Mouse (Mus musculus) CD8-positive naive resting alpha-beta T cell, adult 2 months (primary cell): ENCODE results near the gene C2cd4b.

Experiments used
- DNase-seq, 2 experiments: peaks; one replicate each; pipeline ENCODE4 v3.0.0; 2022; ENCODE audit warnings: low read depth in 2 of 2, low spot score in 2 of 2

The C2cd4b gene

DNA sequence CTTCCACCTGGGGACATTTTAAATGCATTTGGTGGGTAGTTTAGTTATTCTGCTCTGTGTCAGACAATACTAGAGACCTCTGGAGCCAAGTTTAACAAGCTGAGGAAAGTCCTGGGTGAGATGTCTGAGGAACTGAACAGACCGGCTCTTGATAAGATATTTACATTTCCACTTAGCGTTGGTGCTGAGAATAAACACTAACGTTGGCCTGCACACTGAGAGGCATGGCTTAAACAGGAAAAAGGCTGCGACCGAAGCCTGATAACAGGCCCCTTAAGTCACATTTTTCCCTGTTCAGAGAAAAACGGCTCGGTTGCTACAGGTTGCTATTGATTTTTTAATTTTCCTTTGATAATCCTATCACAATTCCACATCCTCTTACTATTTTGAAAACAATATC lies 12.1 kb downstream of the C2cd4b start:
- DNase-seq: no peak

DNA sequence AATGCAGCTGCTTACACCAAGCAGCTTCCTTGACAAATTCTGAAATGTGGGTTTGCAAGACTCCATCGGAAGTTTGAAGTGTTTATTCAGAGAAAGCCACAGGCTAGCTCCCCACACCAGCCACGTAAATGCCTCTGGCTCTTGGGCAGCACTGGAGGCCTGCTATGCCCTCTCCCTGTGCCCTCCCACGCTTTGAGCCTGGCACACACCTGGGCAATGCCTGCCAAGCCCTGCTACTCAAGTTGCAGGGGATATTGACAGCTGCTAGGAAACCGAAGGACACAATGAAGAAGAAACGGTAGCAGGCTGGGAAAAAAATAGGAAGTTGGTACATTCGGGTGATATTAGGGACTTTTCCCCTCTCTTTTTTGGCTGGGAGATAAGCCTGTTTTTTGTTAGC lies 15.0 kb downstream of the C2cd4b start:
- DNase-seq: no peak

DNA sequence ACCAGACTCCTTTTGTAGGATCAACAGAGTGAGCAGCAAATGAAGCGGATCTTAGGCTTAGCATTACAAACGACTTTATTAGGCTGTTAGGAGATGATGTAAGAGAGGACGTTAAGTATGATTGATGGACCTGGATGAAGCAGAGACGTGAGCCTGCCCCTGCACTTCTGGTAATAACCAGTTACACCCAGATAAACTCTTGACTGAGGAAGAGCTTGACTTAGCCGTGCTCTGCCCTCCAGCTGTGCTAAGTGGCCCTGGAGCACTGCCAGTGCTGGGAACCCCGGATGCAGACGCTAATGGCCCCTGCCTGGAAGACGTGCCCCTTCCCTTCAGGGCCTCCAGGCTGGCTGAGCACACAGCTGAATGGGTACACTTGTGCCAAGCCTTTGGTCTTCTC lies 19.3 kb downstream of the C2cd4b start:
- DNase-seq: no peak

DNA sequence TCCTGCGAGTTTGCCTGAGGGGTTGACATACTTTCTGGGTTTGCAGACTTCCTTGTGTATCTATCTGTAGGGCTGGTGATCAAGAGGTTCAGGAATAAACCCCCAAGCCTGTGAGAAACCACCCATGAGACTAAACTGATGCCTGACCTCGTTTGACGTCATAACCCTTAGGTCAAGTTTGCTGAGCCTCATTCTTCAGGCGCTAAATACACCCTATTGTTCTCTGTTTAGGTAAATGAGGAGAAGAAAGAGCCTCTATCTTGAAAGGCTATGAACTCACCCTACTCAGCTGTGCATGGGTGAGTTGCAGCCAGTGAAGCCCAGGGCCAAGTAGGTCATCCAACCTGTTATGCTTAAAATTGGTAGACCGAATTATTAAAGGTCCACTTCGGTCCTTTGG lies 23.5 kb downstream of the C2cd4b start:
- DNase-seq: no peak

DNA sequence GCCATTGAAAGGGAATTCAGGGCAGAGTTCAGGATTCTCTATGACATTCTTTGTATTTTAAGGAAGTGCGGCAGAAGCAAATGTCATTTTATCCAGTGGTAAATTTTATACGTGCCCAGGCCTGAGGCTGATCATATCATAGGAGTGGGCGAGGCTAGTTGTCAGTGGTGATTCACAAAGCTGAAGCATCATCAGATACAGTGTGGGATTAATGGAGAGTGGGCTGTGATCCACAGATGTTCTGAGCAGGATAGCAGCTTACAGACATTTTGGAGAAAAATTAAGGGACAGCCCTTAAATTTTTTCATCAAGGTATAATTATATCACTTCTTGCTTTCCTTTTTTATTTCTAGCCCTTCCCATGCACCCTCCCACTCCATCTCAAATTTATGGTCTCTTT lies 24.2 kb downstream of the C2cd4b start:
- no peak for DNase-seq

DNA sequence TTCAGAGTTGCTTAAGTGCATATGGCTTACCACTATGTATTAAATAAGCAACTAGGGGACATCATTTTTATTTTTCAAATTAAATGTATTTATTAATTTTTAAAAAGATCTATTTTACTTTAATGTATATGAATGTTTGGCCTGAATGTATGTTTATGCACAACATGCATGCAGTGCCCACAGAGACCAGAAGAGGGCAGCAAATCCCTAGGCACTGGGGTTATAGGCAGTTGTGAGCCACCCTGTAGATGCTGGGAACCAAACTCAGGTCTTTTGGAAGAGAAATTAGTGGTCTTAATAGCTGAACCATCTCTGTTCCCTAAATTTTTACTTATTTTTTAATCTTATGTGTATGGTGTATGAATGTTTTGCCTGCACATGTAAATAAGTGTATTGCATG lies 24.7 kb downstream of the C2cd4b start:
- DNase-seq: no peak

DNA sequence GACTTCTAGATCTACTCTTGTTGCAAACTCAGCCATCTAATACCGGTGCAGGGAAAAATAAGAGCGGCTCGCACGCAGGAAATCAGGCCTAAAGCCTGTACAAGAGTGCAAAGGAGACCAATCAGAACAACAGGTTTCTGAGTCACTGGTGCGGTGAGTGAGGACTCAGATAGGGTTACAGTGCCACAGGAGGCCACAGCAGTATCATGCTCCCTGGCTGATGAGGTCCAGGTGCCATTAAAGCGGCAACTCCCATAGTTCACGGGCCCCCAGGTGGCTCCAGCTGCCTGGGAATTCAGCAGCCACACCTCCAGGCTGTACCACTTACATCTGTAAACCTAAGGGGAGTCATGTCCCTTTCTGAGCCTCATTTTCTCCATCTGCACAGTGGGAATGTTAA lies 27.1 kb downstream of the C2cd4b start:
- no peak for DNase-seq

DNA sequence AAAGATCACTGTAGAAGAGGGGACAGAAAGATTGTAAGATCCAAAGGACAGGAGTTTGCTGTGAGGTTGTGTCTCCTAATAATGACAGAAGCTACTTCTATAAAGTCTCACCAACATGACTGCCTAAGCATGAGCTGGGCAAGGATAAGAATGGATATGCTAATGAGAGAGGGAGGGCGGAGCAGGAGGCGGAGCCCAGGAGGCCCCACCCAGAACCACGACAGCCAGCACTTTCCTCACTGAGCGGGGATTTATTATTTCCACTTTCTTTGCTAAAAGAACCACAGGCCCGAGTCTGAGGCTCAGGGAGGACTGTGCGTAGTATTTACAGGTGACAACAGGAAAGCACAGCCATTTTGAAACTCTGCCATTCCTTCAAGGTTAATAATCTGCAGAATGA lies 28.4 kb downstream of the C2cd4b start:
- DNase-seq: no peak

DNA sequence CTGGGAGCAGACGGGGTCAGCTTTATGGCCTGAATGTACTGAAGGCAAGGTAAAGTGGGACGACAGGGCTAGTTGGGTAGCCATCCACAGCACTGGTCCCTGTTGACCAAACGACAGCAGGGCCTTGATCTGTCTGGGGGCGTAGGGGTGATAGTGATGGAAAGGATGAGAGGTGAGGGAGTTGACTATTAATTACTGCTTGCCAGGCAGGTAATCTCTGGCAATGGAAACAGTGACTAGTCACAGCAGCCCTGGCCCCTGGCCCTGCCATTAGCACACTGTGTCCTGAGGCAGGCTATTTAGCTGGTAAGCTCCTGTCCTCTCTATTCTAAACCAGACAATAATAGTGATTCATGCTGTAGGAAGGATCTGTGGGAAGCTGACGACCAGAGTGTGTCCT lies 33.2 kb downstream of the C2cd4b start:
- DNase-seq: no peak

DNA sequence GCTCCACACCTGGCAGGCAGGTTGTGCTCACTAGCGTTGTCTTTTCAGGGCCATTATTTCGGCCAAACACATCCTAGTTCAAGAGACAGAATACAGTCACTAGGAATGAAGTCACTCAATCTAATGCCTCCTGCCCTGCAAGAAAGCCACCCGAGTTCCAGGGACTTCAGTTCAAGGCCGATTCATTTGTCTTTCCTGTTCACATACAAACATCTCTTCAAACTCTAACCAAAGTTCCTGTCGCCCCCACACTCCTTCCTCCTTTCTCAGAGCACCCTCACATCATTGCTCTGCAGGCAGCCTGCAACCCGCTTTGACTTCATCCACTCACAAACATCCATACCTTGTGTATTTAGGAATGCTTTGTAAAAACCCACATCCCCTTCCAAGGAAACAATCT lies 34.3 kb downstream of the C2cd4b start:
- no peak for DNase-seq

DNA sequence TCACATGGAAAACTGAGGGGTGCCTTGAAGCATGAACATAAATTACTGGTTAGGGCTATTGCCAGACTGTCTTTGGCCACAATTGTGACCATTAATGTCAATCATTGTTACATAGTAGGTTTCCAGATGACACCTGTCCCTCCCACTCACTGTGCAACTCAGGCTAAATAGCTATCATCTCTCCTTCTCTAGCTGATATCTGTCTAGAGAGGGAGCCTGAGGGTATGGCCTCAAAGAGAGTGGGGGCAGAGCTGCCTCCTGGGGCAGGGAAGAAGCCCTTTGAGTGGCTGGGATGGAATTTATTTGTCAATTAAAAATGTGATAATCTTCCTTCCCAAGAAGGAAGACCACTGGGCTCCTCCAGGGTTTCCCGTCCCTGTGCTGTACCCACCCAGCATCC lies 35.0 kb downstream of the C2cd4b start:
- no peak for DNase-seq

DNA sequence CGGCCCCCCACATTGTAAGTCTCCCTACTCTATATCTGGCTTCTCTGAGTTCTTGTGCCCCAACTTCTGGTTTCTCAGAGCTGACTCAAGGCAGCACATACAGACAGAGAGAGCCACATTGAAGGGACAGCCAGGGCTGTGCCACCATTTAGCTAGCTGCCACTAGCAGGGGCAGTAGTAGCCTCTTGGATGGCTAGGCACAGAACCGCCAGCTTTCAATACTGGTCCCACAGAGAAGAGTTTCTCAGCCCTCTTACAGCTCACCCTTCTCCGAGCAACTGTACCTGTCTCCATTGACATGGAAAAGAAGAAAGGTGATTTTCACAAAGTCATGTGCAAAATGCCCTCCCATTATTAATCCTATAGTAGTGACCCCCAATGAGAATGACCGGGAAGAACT lies 35.4 kb downstream of the C2cd4b start:
- DNase-seq: no peak

DNA sequence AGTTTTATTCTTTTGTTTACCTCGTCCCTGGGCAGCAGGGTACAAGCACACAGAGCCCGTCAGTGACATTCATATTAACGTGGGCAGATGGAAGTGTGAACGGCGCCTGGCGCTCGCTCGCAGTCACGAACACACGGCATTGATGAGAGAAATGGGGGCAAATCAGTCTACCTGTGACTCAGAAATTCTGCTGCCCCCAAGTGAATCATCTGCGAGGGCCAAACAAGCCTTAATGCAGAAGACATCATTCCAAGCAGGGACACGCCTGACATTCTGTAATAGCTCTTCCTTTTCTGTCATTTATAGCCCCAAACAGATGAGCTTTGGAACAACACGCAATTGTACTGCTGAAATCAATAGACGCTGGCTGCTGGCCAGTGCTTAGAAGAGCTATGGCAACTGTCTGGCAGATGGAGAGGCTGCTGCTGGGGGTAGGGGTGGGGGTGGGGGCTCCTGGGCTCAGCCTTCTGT lies 36.0 kb downstream of the C2cd4b start:
- no peak for DNase-seq

DNA sequence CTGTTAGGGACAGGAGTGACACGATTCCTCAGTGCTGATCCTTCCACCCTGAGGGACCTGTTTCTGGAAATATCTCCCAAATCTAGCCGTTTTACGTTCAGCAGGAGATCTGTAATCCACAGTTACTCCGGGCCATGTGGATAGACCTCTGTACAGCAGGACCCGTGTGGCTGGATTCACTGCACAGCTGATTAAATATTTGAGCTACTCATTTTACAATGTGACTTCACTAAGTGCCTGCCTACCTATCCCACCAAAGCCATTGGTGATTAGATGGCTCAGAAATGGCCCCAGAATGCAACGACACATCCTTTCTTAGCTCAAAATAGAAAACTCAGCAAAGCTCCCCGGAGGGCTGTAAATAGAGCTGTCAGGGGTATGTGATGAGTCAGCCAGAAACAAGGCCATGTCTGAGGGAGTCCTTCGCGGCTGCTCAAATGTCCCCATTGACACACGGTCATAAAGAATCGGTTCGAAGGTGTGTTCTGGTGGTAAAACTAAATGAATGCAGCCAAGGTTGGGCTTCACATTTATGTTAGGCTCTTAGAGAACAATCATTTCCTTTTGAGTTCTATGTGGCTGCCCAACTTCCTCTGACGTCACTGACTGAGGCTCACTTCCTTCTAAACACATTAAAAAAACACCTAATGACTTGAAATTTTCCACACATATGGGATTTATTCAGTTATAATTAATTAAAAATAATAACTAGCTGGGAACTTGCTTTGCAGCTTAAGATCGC lies 40.0 kb downstream of the C2cd4b start:
- peak in 1 of 2 experiments; percentile 1 for DNase-seq

DNA sequence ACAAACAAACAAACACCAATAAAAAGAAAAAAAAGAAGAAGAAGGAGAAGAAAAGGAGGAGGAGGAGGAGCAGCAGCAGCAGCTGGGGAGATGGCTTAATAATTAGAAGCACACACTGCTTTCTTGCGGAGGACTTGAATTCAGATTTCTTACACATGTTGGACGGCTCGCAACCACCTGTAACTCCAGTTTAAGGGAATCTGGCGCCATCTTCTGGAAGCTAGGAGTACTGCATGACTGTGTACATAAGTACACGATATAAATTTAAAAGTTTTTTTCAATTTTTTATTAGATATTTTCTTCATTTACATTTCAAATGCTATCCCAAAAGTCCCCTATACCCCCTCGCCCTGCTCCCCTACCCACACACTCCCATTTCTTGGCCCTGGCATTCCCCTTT lies 43.0 kb downstream of the C2cd4b start:
- peak; percentile 29 to 55 for DNase-seq

DNA sequence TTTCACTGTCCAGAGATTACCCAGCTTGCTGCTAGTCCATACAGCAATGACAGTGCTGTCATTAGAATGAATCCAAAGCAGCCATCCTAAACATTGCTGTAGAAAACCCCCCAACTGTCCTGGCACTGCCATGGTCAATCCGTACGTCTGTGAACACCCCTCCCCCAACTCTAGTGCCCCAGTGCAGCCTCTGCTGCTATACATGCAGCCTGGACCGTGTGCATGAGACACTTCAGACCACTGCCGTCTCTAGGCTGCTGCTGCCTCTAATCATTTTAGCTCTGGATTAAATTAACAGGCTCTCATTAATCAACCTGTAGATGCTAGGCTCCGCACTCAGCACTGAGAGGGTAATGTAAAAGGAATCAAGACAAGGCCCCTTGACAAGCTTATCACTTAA lies 47.8 kb downstream of the C2cd4b start:
- no peak for DNase-seq

DNA sequence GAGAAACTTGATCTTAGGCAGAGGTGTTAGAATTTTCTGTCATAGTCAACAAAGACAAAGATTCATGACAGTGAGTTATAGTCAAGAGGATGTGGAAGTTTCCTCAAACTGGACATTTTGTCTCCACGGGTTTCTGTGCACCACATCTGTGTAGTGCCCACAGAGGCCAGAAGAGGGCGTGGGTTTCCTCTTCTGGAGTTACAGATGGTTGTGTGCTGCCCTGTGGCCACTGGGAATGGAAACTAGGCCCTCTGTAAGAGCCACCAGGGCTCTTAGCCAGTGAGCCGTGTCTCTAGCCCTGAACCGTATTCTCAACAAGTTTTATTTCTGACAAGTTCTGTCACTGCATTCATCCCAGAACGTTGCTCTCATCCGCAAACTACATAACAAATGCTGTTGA lies 51.3 kb downstream of the C2cd4b start:
- DNase-seq: no peak
